In the genomic region with DNA sequence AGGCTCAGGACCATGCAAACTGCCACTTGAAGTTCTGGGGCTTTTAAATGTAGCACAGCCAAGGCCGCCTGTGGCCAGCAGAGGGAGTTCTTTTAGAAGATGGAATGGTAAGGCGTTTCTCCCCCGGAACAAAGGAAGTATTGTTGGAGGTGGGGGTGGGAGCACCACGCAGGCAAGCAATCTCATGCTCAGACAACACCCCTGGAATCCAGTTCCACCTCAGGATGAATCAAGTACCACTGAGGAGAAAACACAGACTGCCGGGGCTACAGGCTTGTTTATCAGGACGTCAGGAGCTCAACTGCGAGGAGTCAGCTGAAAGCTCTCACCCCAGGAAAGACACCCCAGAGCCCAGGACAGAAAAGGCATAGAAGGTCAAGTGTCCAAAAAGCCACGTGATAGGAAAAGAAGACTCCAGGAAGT, we compare ENCODE assay signal across 8 mouse cellular contexts. TPM values are rescaled to one million over a fixed set of nuclear protein-coding genes. Genes with fewer than 3 reads are reported as not detected.
A peak's percentile ranks its signal among the peaks of the same experiment; 100 is the strongest.
DNase-seq lines count a peak whose midpoint lies in the region; ATAC-seq lines count a peak whose summit lies in the region.

No protein-coding gene starts in this region.

- no peak overlapping the region for H3K4me2 ChIP-seq in embryonic facial prominence, embryonic 15.5 days (replicated peaks)
- peak overlapping the region; percentile 42 for H3K4me2 ChIP-seq in liver, embryonic 11.5 days

- H3K36me3 ChIP-seq in embryonic facial prominence, embryonic 15.5 days, result no peaks in the 10 kb centered on the region
- H3K36me3 ChIP-seq in liver, embryonic 11.5 days (ENCODE audit: control insufficient read depth, insufficient read depth, low read length), result no peaks in the 10 kb centered on the region

- no peak overlapping the region for H3K9ac ChIP-seq in embryonic facial prominence, embryonic 15.5 days
- peak overlapping the region; percentile 40; the same call in 1 of the 2 replicates for H3K9ac ChIP-seq in liver, embryonic 11.5 days (ENCODE audit: low read depth, low read length)

- peak overlapping the region; percentile 97 for H3K27ac ChIP-seq in embryonic facial prominence, embryonic 15.5 days (replicated peaks)
- H3K27ac ChIP-seq in liver, embryonic 11.5 days (ENCODE audit: low read depth, low read length), result 0 out of 2 replicates have a peak overlapping the region, but pooled peaks have one; percentile 19

- no peaks in the 10 kb centered on the region for H3K27me3 ChIP-seq in embryonic facial prominence, embryonic 15.5 days
- H3K27me3 ChIP-seq in liver, embryonic 11.5 days (replicated peaks; ENCODE audit: control insufficient read depth, insufficient read depth, low read length), result no peaks in the 10 kb centered on the region

- WGBS in embryonic facial prominence, embryonic 15.5 days, result 28% methylated on average over 8 of the region's 8 CpGs
- WGBS in liver, embryonic 11.5 days, result 32% methylated on average over 8 of the region's 8 CpGs

- H3K4me3 ChIP-seq in embryonic facial prominence, embryonic 15.5 days (replicated peaks), result no peak overlapping the region
- no peak overlapping the region for H3K4me3 ChIP-seq in liver, embryonic 11.5 days (ENCODE audit: low read depth, low read length)

- no peaks in the 10 kb centered on the region for H3K9me3 ChIP-seq in embryonic facial prominence, embryonic 15.5 days (replicated peaks)
- H3K9me3 ChIP-seq in liver, embryonic 11.5 days (ENCODE audit: control insufficient read depth, low read length), result no peaks in the 10 kb centered on the region

- DNase-seq in A20 (ENCODE audit: low read depth, low spot score), result peak; percentile 94
- DNase-seq in adrenal gland, postnatal 10 days, result peak; percentile 77
- DNase-seq in heart, adult 9 months (ENCODE audit: low spot score in 2 of 2), result peak; percentile 53 to 75
- DNase-seq in kidney, adult 9 months, result peak; percentile 71
- no peak for DNase-seq in liver, embryonic 11.5 days (ENCODE audit: low spot score)
- peak; percentile 67 to 74 for DNase-seq in natural killer cell, adult 2 months (ENCODE audit: low spot score in 2 of 2)
- DNase-seq in testis, postnatal 10 days (ENCODE audit: low spot score), result peak; percentile 82

- H3K4me1 ChIP-seq in embryonic facial prominence, embryonic 15.5 days, result peaks cover 57% of the 10 kb centered on the region
- peaks cover 47% of the 10 kb centered on the region for H3K4me1 ChIP-seq in liver, embryonic 11.5 days (replicated peaks; ENCODE audit: control insufficient read depth, insufficient read depth, low read length)

- no peak for ATAC-seq in embryonic facial prominence, embryonic 15.5 days (ENCODE audit: insufficient number of reproducible peaks, low FRiP score, low TSS enrichment, low read depth)
- ATAC-seq in liver, embryonic 11.5 days (replicated peaks; ENCODE audit: low FRiP score), result no peak

RNA-seq across cellular contexts. Expression of a gene that starts 40.0 kb away (rescaled TPM):
- total RNA-seq in adrenal gland, postnatal 10 days (2021), result 100 to 1,000 TPM in 1 of 2 experiments, 10 to 100 TPM in 1; 63.7 to 105 TPM
- 35.5 and 37.5 TPM in 2 replicates for polyA plus RNA-seq in embryonic facial prominence, embryonic 15.5 days (2015; fragmentation: Nextera tagmentation; extraction: Ambion mirVana)
- polyA plus RNA-seq in liver, embryonic 11.5 days (2014; fragmentation: Nextera tagmentation; extraction: Ambion mirVana), result 31.2 and 32.9 TPM in 2 replicates

RNA-seq across cellular contexts. Expression of a gene that starts 50.6 kb away (rescaled TPM):
- total RNA-seq in adrenal gland, postnatal 10 days (2021), result not detected
- polyA plus RNA-seq in embryonic facial prominence, embryonic 15.5 days (2015; fragmentation: Nextera tagmentation; extraction: Ambion mirVana), result not detected in 2 replicates
- polyA plus RNA-seq in liver, embryonic 11.5 days (2014; fragmentation: Nextera tagmentation; extraction: Ambion mirVana), result not detected in 2 replicates
